11 mouse cellular contexts compared by ENCODE assay signal in genomic region chr8:61390307-61391057, GRCm38 (mm10).
A peak's percentile ranks its signal among the peaks of the same experiment; 100 is the strongest.
DNase-seq lines count a peak whose midpoint lies in the region; ATAC-seq and TF ChIP-seq lines count a peak whose summit lies in the region.
"Had no signal": no experiment of that assay in that cellular context is flagged by ENCODE, and none has a peak within 500 bp of the region (broad histone marks: within the 10 kb centered on the region; RNA-seq: fewer than 3 reads in every experiment).

No protein-coding gene starts in this region.

- H3K36me3 ChIP-seq in lung, embryonic 15.5 days: 0 out of 2 replicates have a peak, but pooled peaks cover 3% of the 10 kb centered on the region
- peaks cover 13% of the 10 kb centered on the region for H3K36me3 ChIP-seq in limb, embryonic 14.5 days (ENCODE audit: control insufficient read depth, insufficient read depth, low read length)
- H3K36me3 ChIP-seq in stomach, embryonic 15.5 days: no peaks in the 10 kb centered on the region
- H3K36me3 ChIP-seq in liver, postnatal 0 days (replicated peaks; ENCODE audit: insufficient read depth, low read length): 0 out of 2 replicates have a peak, but pooled peaks cover 3% of the 10 kb centered on the region

- H3K4me3 ChIP-seq in lung, embryonic 15.5 days: no peak overlapping the region
- no peak overlapping the region for H3K4me3 ChIP-seq in limb, embryonic 14.5 days (replicated peaks; ENCODE audit: low read length)
- no peak overlapping the region for H3K4me3 ChIP-seq in stomach, embryonic 15.5 days (replicated peaks)
- H3K4me3 ChIP-seq in liver, postnatal 0 days (ENCODE audit: low read depth, low read length): no peak overlapping the region
- H3K4me3 ChIP-seq: embryonic facial prominence, embryonic 13.5 days; liver, embryonic 12.5 days had no signal

- H3K4me2 ChIP-seq in lung, embryonic 15.5 days: no peak overlapping the region
- no peak overlapping the region for H3K4me2 ChIP-seq in limb, embryonic 14.5 days (replicated peaks; ENCODE audit: low read depth, low read length, severe bottlenecking)
- no peak overlapping the region for H3K4me2 ChIP-seq in stomach, embryonic 15.5 days
- H3K4me2 ChIP-seq in liver, postnatal 0 days (ENCODE audit: low read depth, low read length): no peak overlapping the region
- H3K4me2 ChIP-seq: embryonic facial prominence, embryonic 13.5 days; liver, embryonic 12.5 days had no signal

- TF ChIP-seq EP300 in liver, postnatal 0 days (IDR thresholded peaks at IDR 0.05; ENCODE audit: low read depth): no peak

- no peak for TF ChIP-seq CTCF in liver, postnatal 0 days (IDR thresholded peaks at IDR 0.05; ENCODE audit: low read depth)

- no peak for DNase-seq in lung, postnatal 4 days
- DNase-seq in embryo, embryonic 9.5 days (ENCODE audit: extremely low spot score): peak; percentile 24
- peak; percentile 33 for DNase-seq in limb, embryonic 14.5 days (ENCODE audit: low spot score)
- no peak for DNase-seq in liver, postnatal 0 days
- DNase-seq in cerebellum, postnatal 14 days: no peak

- no peaks in the 10 kb centered on the region for H3K27me3 ChIP-seq in lung, embryonic 15.5 days
- no peaks in the 10 kb centered on the region for H3K27me3 ChIP-seq in limb, embryonic 14.5 days (ENCODE audit: control insufficient read depth, insufficient read depth, low read length)
- H3K27me3 ChIP-seq in stomach, embryonic 15.5 days (replicated peaks): no peaks in the 10 kb centered on the region
- no peaks in the 10 kb centered on the region for H3K27me3 ChIP-seq in liver, postnatal 0 days (ENCODE audit: insufficient read depth, low read length)
- H3K27me3 ChIP-seq: embryonic facial prominence, embryonic 13.5 days; liver, embryonic 12.5 days; Patski had no signal

- 0 out of 2 replicates have a peak, but pooled peaks have one; percentile 2 for ATAC-seq in lung, embryonic 15.5 days (ENCODE audit: borderline replicate concordance, extremely low read depth, low FRiP score, low TSS enrichment)
- peak; percentile 1; the same call in 1 of the 2 replicates for ATAC-seq in limb, embryonic 14.5 days (ENCODE audit: low FRiP score, low read depth)
- peak; percentile 73 for ATAC-seq in stomach, embryonic 15.5 days (ENCODE audit: insufficient read depth, low FRiP score, low read depth)
- ATAC-seq in liver, postnatal 0 days: no peak
- ATAC-seq: liver, embryonic 12.5 days; Patski had no signal

- H3K9ac ChIP-seq in lung, embryonic 15.5 days: no peak overlapping the region
- H3K9ac ChIP-seq in limb, embryonic 14.5 days (ENCODE audit: low read depth, low read length, severe bottlenecking): no peak overlapping the region
- H3K9ac ChIP-seq in stomach, embryonic 15.5 days: no peak overlapping the region
- H3K9ac ChIP-seq in liver, postnatal 0 days (replicated peaks): no peak overlapping the region
- H3K9ac ChIP-seq: embryonic facial prominence, embryonic 13.5 days; liver, embryonic 12.5 days had no signal

- H3K9me3 ChIP-seq in lung, embryonic 15.5 days: no peaks in the 10 kb centered on the region
- no peaks in the 10 kb centered on the region for H3K9me3 ChIP-seq in limb, embryonic 14.5 days (ENCODE audit: control insufficient read depth, low read length)
- no peaks in the 10 kb centered on the region for H3K9me3 ChIP-seq in stomach, embryonic 15.5 days
- no peaks in the 10 kb centered on the region for H3K9me3 ChIP-seq in liver, postnatal 0 days (ENCODE audit: low read length)
- H3K9me3 ChIP-seq: embryonic facial prominence, embryonic 13.5 days; liver, embryonic 12.5 days had no signal

- TF ChIP-seq POLR2A in limb, embryonic 14.5 days (IDR thresholded peaks at IDR 0.05; ENCODE audit: borderline replicate concordance, extremely low read depth, insufficient read depth, insufficient read length): no peak

- WGBS in lung, embryonic 15.5 days: 64% methylated on average over 18 of the region's 18 CpGs
- 58% methylated on average over 18 of the region's 18 CpGs for WGBS in limb, embryonic 14.5 days
- 75% methylated on average over 18 of the region's 18 CpGs for WGBS in stomach, embryonic 15.5 days
- WGBS in liver, postnatal 0 days (ENCODE audit: insufficient replicate concordance): 85% methylated on average over 18 of the region's 18 CpGs

- 0 out of 2 replicates have a peak overlapping the region, but pooled peaks have one; percentile 27 for H3K27ac ChIP-seq in lung, embryonic 15.5 days
- H3K27ac ChIP-seq in limb, embryonic 14.5 days (replicated peaks; ENCODE audit: low read depth, low read length): 0 out of 2 replicates have a peak overlapping the region, but pooled peaks have one; percentile 40
- H3K27ac ChIP-seq in stomach, embryonic 15.5 days: peak overlapping the region; percentile 65
- no peak overlapping the region for H3K27ac ChIP-seq in liver, postnatal 0 days (ENCODE audit: low read depth)
- H3K27ac ChIP-seq: embryonic facial prominence, embryonic 13.5 days; gastrocnemius, adult 2 months; liver, embryonic 12.5 days had no signal

- H3K4me1 ChIP-seq in lung, embryonic 15.5 days: peaks cover 38% of the 10 kb centered on the region
- H3K4me1 ChIP-seq in limb, embryonic 14.5 days (ENCODE audit: control insufficient read depth, insufficient read depth, low read length): peaks cover 33% of the 10 kb centered on the region
- peaks cover 18% of the 10 kb centered on the region for H3K4me1 ChIP-seq in stomach, embryonic 15.5 days
- H3K4me1 ChIP-seq in liver, postnatal 0 days (ENCODE audit: insufficient read depth): no peaks in the 10 kb centered on the region

Comparison
In these comparisons a context has a peak if more than half of its experiments do, and no peak if none do; other contexts are left out.
1. DNase-seq: peak in embryo, embryonic 9.5 days (single experiment) and limb, embryonic 14.5 days (single experiment); none in lung, postnatal 4 days (0 of 2), liver, postnatal 0 days (single experiment) and cerebellum, postnatal 14 days (0 of 2).